Mouse (Mus musculus) layer of hippocampus, adult 8-10 months (tissue): ENCODE results near the gene Dhdh. TPM values are rescaled to one million over a fixed set of nuclear protein-coding genes. Genes with fewer than 3 reads are reported as not detected.
"Not testable (repeated sequence)": the region's sequence is repeated elsewhere in the genome, so short reads cannot be mapped to it uniquely, and the experiment has no call there.

Experiments
- DNase-seq, 2 experiments: peaks; one replicate each; pipeline ENCODE4 v3.0.0; 2022; ENCODE audit warnings: low spot score in 2 of 2
- total RNA-seq, 4 experiments: library from RNA; stranded (reverse); gene quantifications; 2 replicates each; pipeline ENCODE4 v1.2.4; 2022

Gene Dhdh
- total RNA-seq, 4 experiments from 2014 or later = 5.6 to 6.3 (median 6.2) TPM

DNA sequence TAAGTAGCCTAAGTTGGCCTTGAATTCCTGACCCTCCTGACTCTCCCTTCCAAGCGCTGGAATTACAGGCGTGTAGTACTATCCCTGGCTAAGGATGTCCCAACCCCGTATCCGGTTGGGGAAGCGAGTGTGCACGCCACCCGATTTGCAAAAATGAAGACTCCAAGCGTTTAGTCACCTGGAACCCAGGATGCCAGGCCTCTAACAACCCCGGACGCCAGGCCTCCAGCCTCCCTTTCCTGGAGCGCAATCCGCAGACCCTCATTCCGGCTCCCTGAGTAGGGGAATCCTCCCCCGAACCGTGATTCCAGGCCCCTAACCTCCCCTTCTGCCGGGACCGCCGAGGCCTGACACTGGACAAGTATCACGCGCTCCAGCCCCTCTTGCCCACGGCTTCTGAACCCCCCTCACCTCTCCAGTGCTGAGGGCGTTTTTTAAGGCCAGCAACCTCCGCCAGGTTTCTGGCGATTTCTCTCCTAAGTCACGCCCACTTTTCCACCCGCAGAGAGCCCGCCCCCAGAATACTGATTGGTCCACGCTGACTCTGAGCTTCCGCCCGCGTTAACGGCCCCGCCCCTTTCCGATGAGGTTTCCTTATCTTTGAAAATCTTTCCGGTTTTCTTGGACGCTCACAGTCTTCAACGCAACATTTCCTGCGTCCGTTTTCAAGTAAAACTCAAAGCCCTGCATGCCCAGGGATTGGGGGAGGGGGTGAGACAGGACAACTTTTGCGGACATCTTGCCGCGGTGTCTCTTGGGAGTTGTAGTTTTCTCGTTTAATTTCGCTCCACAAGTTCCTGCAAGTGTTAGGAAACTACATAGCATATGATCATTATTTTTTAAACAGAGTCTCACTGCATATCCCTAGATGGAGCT is 21.5 kb upstream of the Dhdh start, which contains the start of gene Nucb1:
TSS of gene Nucb1 (minus strand) at position 495 of the 876 bp plus-strand sequence.
- DNase-seq = peak; percentile 86 to 87

DNA sequence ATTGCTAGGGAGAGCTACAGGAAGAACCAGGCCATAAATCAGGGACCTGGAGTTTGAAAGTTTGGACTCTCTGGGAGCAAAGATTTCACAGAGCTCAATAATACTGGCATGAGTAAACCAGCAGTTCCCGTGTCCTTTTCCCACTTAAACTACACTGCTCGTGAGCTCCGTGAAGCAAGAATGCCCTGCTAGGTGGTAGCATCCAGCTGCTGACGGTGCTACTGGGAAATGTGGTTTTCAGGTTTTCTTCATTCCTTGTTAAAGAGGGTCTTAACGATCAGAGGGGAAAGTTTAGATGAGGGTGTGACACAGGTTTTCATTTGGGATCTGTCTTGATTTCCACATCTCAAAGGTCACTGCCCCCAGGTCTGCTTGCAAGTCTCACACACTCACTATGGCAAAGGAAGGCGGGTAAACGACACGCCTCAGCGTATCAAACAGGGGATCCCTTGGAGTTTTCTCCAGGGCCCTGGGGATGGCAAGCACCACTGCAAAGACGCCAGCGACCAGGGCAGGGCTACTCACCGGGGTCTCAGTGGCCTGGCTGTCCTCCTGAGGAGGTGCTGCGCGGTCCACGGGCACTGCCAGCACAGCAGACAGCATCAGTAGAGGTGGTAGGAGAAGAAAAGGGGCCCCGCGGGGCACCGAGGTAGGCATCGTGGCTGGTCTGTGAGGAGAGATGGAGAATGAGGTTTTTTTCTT is 20.7 kb upstream of the Dhdh start:
- DNase-seq = no peak

DNA sequence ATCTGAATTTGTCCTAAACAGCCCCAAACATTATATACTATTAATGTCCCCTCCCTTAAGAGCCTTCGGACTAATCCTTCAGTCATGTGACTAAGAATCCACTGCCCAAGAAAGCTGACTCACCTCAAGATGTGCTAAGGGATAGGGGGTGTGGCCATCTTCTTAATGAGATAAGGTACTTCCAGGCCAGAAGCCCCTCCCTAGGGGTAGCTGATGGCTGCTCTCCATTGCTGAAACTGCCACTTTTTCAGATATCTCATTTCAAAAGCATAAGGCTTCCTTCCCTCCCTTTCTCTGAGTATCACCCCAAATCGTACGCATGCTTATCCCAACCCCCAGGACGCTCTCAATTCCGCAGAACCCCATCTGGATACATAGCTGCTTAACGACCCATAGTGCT is 20.0 kb upstream of the Dhdh start:
- no peak for DNase-seq

DNA sequence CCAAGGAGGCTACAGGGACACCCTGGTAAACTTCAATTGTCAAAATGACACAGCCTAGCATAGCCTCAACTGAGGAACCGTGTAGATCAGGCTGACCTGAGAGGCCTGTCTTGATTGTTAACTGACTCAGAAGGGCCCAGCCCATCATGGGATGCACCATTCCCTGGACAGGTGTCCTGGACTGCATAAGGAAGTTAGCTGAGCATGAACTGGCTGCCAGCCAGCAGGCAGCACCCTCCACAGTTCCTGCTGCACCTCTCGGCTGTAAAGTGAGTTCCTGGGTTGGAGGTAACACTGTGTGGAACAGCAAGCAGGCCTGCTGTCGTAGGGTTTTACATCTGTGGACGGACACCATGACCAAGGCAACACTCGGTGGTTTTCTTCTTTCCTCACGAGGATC is 19.0 kb upstream of the Dhdh start:
- DNase-seq = no peak

DNA sequence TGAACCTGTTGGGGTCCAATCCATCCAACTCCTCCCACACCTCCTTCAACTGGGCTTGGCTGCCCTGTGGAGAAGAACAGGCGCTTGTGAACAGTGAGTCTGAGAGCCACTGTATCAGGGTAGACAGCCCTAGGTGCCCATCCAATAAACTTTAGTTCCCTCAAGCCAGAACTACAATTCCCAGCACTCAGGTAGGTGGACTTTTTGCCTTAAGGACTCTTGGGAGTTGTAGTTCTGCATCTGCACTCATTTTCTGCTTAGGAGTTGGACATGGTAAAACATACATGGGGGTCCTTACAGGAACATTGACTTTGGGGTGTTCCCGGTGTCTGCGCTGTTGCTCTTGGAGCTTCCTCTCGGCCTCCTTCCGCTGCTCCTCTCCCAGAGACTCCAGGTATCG is 9.8 kb upstream of the Dhdh start:
- no peak for DNase-seq

DNA sequence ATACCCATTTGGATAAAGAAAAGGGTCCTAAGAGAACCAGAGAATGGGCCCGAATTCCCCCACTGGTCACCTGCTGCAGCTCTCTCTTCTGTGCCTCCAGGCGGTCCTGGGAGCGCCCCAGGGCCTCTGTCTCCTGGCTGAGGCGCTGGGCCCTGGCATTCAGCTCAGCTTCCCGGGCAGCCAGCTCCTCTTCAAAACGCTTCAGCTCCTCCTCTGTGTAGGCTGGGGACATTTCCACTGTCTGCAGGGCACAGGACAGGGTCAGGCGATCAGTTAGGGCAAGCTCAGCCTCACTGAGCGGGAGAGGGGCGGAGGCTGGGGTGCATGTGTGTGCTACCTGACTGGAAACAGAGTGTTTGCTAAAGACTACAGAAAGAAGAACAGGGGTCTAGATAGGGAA is 5.9 kb upstream of the Dhdh start:
- no peak for DNase-seq

DNA sequence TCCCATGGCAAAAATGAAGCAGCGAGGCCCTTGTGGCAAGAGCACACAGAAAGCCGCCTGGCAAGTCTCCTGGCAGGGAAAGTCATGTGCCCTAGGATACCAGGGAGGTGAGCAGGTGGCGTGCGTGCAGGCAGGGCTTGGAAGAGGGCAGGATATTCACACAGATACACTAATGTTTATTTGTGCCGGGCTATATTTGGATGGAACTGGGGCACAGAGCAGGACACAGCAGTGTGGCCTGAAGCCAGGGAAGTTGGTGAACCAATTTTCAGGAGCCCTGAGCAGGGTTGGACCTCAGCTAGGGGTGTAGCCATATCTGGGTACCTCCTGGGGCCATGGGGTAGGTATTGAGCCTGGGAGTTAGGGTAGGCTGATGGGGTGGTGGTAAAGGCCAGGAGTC is 4.3 kb upstream of the Dhdh start:
- DNase-seq = no peak

DNA sequence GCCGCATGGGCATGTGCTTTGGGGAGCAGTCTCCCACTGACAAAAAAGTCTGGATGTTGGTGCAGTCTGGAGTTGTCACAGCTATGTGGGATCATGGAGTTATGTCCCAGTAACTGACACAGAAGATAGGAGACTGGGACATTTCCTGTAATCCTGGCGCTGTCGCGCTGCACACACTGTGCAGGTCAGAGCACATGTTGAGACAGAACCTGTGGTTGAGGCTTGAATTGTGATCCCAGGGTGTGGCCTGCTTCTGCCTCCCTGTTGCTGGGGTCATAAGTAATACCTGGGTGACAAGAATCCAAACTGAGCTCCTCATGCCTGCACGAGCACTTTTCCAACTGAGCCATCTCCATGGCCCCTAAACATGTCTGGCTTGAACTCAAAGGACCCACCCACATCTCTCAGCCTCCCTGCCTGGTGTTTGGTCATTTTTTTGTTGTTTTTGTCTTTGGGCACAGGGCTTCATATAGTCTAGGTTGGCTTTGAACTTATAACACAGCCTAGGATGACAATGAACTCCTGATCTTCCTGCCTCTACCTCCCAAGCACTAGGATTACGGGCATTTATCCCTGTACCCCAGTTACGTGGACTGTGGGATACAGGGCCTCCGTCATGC is 3.7 kb upstream of the Dhdh start:
- no peak for DNase-seq

DNA sequence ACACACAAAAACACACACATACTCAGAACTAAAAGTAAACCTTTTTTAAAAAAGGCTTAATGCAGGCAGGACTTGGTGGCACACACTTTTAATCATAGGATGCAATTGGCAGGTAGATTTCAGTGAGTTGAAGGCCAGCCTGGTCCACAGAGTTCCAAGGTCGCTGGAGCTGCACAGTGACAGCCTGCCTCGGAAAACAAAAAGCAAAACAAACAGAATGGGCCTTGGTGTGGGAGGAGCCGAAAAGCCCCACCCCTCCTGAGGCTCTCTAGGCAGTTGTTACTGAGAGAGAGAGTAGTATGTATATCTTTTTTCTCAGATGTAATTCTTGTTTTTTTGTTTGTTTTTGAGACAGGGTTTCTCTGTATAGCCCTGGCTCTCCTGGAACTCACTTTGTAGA is 2.7 kb upstream of the Dhdh start:
- no peak for DNase-seq

DNA sequence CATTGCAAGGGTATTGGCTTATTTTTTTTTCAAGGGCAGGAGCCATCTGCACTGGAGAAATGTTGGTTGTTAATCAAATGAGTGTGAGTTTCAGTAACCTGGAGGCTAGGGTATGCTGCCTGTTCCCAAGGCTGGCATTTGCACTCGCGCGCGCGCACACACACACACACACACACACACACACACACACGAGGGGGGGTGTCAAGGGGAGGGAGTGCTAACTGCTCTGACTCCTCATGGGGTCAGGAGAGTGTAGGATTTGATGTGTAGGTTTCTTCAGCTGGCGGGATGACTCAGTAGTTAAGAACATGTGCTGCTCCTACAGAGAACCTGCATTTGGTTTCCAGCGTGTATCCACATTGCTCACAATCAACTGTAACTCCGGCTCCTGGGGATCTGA is 2.2 kb upstream of the Dhdh start:
- no peak for DNase-seq

DNA sequence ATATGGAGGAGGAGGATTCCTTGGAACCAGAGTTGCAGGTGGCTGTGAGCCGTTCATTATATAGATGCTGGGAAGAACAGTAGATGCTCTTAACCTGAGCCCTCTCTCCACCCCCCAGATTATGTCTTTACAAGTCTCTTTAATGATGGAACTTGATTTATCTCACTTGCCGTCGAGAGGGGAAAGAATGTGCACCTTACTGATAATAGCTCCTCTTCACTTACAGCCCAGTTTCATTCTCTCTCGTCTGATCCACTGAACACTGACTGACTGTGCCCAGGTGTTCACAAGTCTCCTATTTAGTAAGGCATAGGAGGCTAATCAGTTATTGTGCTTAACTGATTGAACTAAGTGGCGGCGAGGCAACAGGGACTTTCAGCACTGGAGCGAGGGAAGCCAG is 973 bp upstream of the Dhdh start:
- no peak for DNase-seq

DNA sequence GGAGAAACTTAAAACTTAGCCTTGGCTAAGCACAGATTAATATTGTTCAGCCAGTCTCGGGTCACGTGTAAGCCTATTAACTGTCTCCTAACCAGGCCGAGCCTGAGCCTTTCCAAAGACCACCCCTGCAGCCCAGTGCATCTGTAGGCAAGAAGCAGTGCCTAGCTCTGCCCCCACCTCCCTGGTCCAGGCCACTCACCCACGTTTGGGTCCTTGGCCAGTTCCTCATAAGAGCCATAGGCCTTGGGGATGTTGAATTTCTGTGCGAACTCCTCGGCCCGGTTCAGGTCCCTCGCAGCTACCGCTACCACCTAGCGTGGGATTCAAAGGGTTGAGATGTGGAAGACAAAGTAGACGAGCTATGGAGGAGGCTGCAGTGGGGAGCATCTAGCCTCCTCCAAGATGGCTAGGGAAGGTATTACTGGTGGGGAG is 728 bp downstream of the Dhdh start:
- no peak for DNase-seq

DNA sequence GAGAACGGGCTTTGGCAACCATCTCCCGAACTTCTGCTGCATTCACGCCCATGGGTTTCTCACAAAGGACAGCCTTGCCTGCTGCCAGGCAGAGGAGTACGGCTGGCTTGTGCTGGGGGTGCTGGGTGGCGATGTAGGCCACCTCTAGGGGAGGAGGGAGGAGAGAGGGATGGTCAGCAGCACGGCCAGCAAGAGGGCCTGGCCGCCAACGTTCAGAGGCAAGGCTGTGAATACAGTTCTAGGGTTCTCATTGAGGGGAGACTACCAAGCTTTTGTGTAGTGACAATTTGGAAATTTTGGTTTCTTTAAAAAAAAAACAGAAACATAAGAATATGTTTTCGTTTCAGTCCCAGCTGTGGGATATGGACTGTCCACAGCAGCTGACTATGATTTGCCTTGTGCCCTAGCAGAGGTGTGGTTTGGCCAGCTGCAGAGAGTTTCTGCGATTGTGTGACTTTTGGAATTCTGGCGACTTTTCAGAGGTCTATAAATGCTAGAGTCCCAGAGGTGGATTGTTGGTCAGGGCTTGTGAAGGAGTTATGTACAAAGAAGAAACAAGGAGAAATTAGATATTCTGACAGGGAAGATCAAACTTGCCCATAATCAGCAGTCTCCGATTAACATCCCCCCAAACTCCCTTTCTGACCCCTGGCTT is 1.7 kb downstream of the Dhdh start, which contains the start of gene Gm45808:
TSS of gene Gm45808 (minus strand) at position 51 of the 655 bp plus-strand sequence.
- DNase-seq = no peak

DNA sequence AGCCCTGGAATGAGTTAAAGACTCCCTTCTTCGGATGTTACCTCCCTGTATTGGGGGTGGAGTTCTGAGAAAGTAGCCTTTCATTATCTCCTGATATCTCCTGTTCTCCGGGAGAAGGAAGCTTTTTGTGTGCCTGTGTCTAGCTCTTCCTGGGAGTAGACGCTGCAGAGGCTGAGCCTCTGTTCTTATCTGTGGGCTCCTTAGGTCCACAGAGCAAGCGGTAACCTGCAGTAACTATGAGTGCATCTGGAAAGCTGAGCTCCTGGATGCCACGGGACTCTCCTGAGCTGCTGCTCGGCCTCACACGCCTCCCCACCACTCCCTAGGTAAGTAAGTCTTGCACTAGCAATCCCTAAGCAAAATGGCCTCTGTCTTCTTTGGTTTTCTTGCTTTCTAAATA is 2.4 kb downstream of the Dhdh start:
- no peak for DNase-seq

DNA sequence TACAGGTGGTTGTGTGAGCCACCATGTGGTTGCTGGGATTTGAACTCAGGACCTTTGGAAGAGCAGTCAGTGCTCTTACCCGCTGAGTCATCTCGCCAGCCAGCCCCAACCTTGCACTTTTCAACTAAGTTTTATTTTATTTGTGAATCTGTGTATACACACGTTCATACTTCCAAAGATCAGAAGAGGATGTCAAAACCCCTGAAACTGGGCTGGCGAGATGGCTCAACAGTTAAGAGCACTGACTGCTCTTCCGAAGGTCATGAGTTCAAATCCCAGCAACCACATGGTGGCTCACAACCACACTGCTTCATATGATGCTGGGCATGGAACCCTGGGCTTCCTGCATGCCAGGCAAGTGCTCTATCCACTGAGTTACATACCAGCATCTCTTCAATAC is 3.6 kb downstream of the Dhdh start:
- DNase-seq = not testable (repeated sequence)

DNA sequence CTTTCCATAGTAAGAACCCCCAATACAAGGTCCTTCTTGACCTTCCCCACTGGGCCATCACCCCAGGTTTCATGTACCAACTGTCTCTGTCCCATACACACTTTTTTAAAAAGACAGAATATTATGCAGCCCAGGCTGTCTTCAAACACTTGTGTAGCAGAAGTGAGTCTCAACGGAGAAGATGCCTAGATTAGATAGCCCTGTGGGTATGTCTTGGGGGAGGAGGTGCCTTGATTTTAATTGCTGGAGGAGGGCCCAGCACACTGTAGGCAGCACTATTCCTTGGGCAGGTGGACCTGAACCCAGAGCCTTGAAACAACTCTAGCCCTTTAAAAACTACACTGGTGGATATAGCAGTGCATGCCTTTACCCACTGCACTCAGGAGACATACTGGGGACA is 6.4 kb downstream of the Dhdh start:
- DNase-seq = no peak

DNA sequence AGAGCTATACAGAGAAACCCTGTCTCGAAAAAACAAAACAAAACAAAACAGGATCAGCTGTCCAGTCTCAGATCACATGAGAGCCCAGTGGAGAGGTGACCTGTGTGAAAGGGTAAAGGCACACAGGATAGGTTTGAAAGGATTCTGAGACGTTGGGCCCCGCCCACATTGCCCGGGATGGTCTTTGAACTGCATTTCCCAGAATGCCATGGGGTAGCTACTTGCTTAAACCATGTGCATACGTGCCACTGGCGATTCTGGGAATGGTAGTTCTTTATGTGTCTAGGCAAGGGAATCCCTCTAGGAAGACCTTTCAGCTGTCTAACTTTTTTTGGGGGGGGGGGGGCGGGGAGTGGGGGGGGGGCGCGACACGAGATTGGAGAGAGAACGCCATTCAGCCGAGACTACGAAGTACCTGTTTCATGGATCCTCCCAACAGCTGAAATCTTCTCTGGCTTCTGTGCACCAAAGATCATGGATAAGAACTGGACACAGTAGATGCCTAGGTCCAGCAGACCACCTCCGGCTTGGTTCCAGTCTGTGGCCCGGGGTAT is 7.2 kb downstream of the Dhdh start, which contains the start of gene Tulp2:
TSS of gene Tulp2 (plus strand) at position 504 of the 554 bp plus-strand sequence.
- peak; percentile 66 to 70 for DNase-seq

DNA sequence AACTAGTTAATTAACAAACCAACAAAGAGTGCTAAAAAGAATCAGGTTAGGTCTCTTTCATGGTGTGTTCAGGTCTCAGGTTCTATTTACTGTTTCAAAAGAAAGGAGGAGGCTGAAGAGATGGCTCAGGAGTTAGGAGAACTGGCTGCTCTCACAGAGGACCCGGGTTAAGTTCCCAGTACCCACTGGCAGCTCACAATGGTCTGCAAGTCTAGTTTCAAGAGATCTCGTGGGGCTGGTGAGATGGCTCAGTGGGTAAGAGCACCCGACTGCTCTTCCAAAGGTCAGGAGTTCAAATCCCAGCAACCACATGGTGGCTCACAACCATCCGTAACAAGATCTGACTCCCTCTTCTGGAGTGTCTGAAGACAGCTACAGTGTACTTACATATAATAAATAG is 8.3 kb downstream of the Dhdh start:
- DNase-seq = not testable (repeated sequence)

DNA sequence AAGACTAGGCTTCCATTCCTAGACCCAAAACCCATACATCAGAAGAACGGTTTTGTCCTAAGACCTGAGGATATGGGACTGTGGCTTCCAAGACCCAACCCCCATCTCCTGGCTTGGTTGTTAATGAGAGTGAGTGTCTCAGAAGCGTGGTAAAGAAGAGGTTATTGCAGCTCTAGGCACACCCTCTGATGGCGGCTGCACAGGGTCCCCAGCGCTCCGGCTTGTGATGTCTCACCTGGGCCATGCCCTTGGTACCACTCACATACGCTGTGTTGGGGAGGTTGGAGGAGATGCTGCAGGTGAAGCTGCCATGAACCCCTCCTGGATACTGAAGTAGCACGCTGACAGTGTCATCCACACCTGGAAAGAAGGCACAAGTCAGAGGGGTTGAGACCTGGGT is 9.8 kb downstream of the Dhdh start:
- no peak for DNase-seq

DNA sequence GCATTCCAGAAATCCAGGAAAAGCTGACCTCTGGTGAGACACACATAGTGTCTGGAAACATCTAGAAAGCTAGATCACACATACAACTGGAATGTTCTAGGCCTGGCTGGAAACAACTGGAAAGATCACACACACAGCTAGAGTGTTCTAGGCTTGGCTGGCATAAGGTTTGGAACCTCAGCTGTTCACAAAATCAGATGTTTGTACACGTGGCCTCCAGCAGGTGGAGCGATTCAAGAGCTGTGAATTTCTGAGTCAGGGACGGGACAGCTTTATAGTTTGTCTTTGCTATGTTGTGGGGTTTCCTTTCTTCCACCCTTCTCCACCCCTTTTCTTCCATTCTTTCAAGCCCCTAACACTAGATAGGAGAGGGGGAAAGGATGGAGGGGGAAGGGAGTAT is 11.6 kb downstream of the Dhdh start:
- DNase-seq = peak; percentile 35 to 63

DNA sequence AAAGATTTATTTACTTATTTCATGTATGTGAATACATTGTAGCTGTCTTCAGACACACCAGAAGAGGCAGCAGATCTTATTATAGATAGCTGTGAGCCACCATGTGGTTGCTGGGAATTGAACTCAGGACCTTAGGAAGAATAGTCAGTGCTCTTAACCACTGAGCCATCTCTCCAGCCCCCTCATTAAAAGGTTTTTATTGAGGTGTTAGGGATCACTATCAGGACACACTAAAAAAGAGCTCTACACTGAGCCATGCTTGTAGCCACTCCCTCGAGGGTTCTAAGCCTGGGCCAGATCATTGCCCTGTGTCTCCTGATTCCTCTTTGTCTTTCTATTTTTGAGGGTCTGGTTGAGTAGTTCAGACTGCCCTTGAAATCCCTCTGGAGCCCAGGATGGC is 12.2 kb downstream of the Dhdh start:
- no peak for DNase-seq
